Mouse (Mus musculus) forebrain, postnatal 0 days (tissue): Measurements from ENCODE around the gene Otud3. TPM values are rescaled to one million over a fixed set of nuclear protein-coding genes. Genes with fewer than 3 reads are reported as not detected.
A peak's percentile ranks its signal among the peaks of the same experiment; 100 is the strongest.
"Not testable (repeated sequence)": the region's sequence is repeated elsewhere in the genome, so short reads cannot be mapped to it uniquely, and the experiment has no call there.

Experiments used
- ATAC-seq: fragments of 200-750 bp; cut with Nextera tagmentation; 2 replicates; pipeline ENCODE4 v1.8.0; 2017; ENCODE audit warnings: mild to moderate bottlenecking, moderate library complexity
- DNase-seq: peaks from one replicate; pipeline ENCODE4 v3.0.0-alpha.2; 2015
- H3K27ac ChIP-seq: fragments of 300-500 bp; sonication (generic); 2 replicates; pipeline ENCODE4 v1.5.1; 2014; ENCODE audit warnings: low read depth, mild to moderate bottlenecking, antibody characterized with exemption, low read length, moderate library complexity, mixed read lengths
- H3K27me3 ChIP-seq: fragments of 300-500 bp; sonication (generic); 2 replicates; pipeline ENCODE4 v1.6.1; 2014; ENCODE audit warnings: mild to moderate bottlenecking, low read length, mixed read lengths; ENCODE audit not compliant: insufficient read depth
- H3K36me3 ChIP-seq: fragments of 300-500 bp; sonication (generic); 2 replicates; pipeline ENCODE4 v1.6.1; 2014; ENCODE audit warnings: mild to moderate bottlenecking, moderate library complexity; ENCODE audit not compliant: insufficient read depth
- H3K4me1 ChIP-seq: fragments of 300-500 bp; sonication (generic); 2 replicates; pipeline ENCODE4 v1.6.1; 2014; ENCODE audit warnings: antibody characterized with exemption; ENCODE audit not compliant: insufficient read depth
- H3K4me2 ChIP-seq: fragments of 300-500 bp; sonication (generic); 2 replicates; pipeline ENCODE4 v1.6.1; 2014; ENCODE audit warnings: low read depth, mild to moderate bottlenecking, moderate library complexity
- H3K4me3 ChIP-seq: fragments of 300-500 bp; sonication (generic); 2 replicates; pipeline ENCODE4 v1.5.1; 2014; ENCODE audit warnings: low read depth, low read length, mixed read lengths
- H3K9ac ChIP-seq: fragments of 300-500 bp; sonication (generic); 2 replicates; pipeline ENCODE4 v1.6.1; 2014; ENCODE audit warnings: mild to moderate bottlenecking
- H3K9me3 ChIP-seq: fragments of 300-500 bp; sonication (generic); 2 replicates; pipeline ENCODE4 v1.6.1; 2016; ENCODE audit warnings: low read length
- CTCF ChIP-seq: sonication (generic); IDR thresholded peaks from 2 replicates; pipeline ENCODE4 v1.5.1; 2016; ENCODE audit warnings: antibody characterized with exemption, control low read depth, low read depth
- WGBS: fragments of 180-500 bp; shearing (Covaris S2); extraction: QIAGEN DNeasy Blood & Tissue Kit; methylation state at CpG from one replicate; pipeline ENCODE4 v1.1.7; 2014; 5-methylcytosine and 5-hydroxymethylcytosine counted together
- polyA plus RNA-seq: library from polyadenylated mRNA; unstranded; fragments of >200 nt; fragmentation: Nextera tagmentation; extraction: Ambion mirVana; gene quantifications from 2 replicates; pipeline ENCODE4 v1.2.1, GENCODE M21; 2015
- total RNA-seq: library from RNA; depleted of rRNA; stranded (reverse); fragments of >200 nt; gene quantifications from 2 replicates; pipeline ENCODE4 v1.2.3, GENCODE M21; 2014

The Otud3 gene
- total and polyA plus RNA-seq, 2 experiments from 2014 or later = 2.6 to 13.1 TPM

- DNase-seq (peak; percentile 97), ATAC-seq (peak; percentile 91)
- H3K9me3 ChIP-seq = no peaks in the 10 kb centered on the region
- H3K36me3 ChIP-seq = no peaks in the 10 kb centered on the region
- H3K27me3 ChIP-seq = no peaks in the 10 kb centered on the region
- peak overlapping the region; percentile 58 for H3K4me2 ChIP-seq
- H3K4me3 ChIP-seq = peak overlapping the region; percentile 28
- no peak overlapping the region for H3K27ac ChIP-seq
- H3K9ac ChIP-seq = no peak overlapping the region
- TF ChIP-seq CTCF = peak; percentile 100
- 2% methylated on average over 11 of the region's 11 CpGs for WGBS
- H3K4me1 ChIP-seq = no peaks in the 10 kb centered on the region
These were observed 8.3 kb upstream of the Otud3 start for GRCm38 (mm10) chr4:138922131-138922459.

- no peaks in the 10 kb centered on the region for H3K36me3 ChIP-seq
- WGBS = 35% methylated on average over 20 of the region's 20 CpGs
- ATAC-seq (peak; percentile 52), DNase-seq (peak; percentile 24)
- no peaks in the 10 kb centered on the region for H3K9me3 ChIP-seq
- no peaks in the 10 kb centered on the region for H3K4me1 ChIP-seq
- H3K4me3 ChIP-seq = peak overlapping the region; percentile 28
- no peaks in the 10 kb centered on the region for H3K27me3 ChIP-seq
- no peak overlapping the region for H3K27ac ChIP-seq
- H3K9ac ChIP-seq = no peak overlapping the region
- H3K4me2 ChIP-seq = peak overlapping the region; percentile 58
- TF ChIP-seq CTCF = peak; percentile 23; the same call in 1 of the 2 replicates
These were observed 7.7 kb upstream of the Otud3 start for GRCm38 (mm10) chr4:138921254-138922130.

GRCm38 (mm10) chr4:138917282-138917681 lies 3.5 kb upstream of the Otud3 start:
- H3K4me3 ChIP-seq = no peak overlapping the region
- H3K27ac ChIP-seq = no peak overlapping the region
- peak; percentile 31 for TF ChIP-seq CTCF
- peaks cover 8% of the 10 kb centered on the region for H3K4me1 ChIP-seq
- H3K27me3 ChIP-seq = no peaks in the 10 kb centered on the region
- DNase-seq (no peak), ATAC-seq (no peak)
- WGBS = 86% methylated on average over 9 of the region's 9 CpGs
- H3K4me2 ChIP-seq = no peak overlapping the region
- no peaks in the 10 kb centered on the region for H3K36me3 ChIP-seq
- no peak overlapping the region for H3K9ac ChIP-seq
- no peaks in the 10 kb centered on the region for H3K9me3 ChIP-seq

- H3K27me3 ChIP-seq = no peaks in the 10 kb centered on the region
- H3K27ac ChIP-seq = peak overlapping the region; percentile 64
- peak overlapping the region; percentile 91 for H3K4me2 ChIP-seq
- peaks cover 12% of the 10 kb centered on the region for H3K4me1 ChIP-seq
- no peaks in the 10 kb centered on the region for H3K36me3 ChIP-seq
- peak overlapping the region; percentile 96 for H3K4me3 ChIP-seq
- no peak for TF ChIP-seq CTCF
- peak; percentile 62 for ATAC-seq
- H3K9me3 ChIP-seq = no peaks in the 10 kb centered on the region
- no peak for DNase-seq
- under 1% methylated on average over 52 of the region's 52 CpGs for WGBS
- H3K9ac ChIP-seq = peak overlapping the region; percentile 78
These were observed 481 bp downstream of the Otud3 start for GRCm38 (mm10) chr4:138913141-138913787.

GRCm38 (mm10) chr4:138905624-138906337 lies 8.0 kb downstream of the Otud3 start:
- 95% methylated on average over 18 of the region's 18 CpGs for WGBS
- Histone ChIP-seq H3K27me3 (no peaks in the 10 kb centered on the region), H3K27ac (no peak overlapping the region), H3K36me3 (peaks cover 61% of the 10 kb centered on the region), H3K4me3 (no peak overlapping the region), H3K4me2 (no peak overlapping the region), H3K4me1 (no peaks in the 10 kb centered on the region), H3K9ac (no peak overlapping the region), H3K9me3 (no peaks in the 10 kb centered on the region)
- DNase-seq = no peak
- TF ChIP-seq CTCF = no peak
- ATAC-seq = no peak

GRCm38 (mm10) chr4:138899361-138899760 lies 14.4 kb downstream of the Otud3 start:
- no peaks in the 10 kb centered on the region for H3K9me3 ChIP-seq
- 79% methylated on average over 7 of the region's 7 CpGs for WGBS
- H3K27ac ChIP-seq = no peak overlapping the region
- H3K36me3 ChIP-seq = peaks cover 83% of the 10 kb centered on the region
- H3K4me1 ChIP-seq = no peaks in the 10 kb centered on the region
- no peak for TF ChIP-seq CTCF
- no peaks in the 10 kb centered on the region for H3K27me3 ChIP-seq
- no peak overlapping the region for H3K4me2 ChIP-seq
- ATAC-seq (no peak), DNase-seq (no peak)
- H3K9ac ChIP-seq = no peak overlapping the region
- no peak overlapping the region for H3K4me3 ChIP-seq

- H3K27me3 ChIP-seq, H3K9ac ChIP-seq, DNase-seq, H3K27ac ChIP-seq, H3K4me1 ChIP-seq, ATAC-seq, H3K4me2 ChIP-seq, H3K4me3 ChIP-seq, H3K9me3 ChIP-seq: not testable (repeated sequence)
- H3K36me3 ChIP-seq = peaks cover 60% of the 10 kb centered on the region
- 92% methylated on average over 11 of the region's 11 CpGs for WGBS
These were observed 20.0 kb downstream of the Otud3 start for GRCm38 (mm10) chr4:138893789-138894188.
